In the genomic region with DNA sequence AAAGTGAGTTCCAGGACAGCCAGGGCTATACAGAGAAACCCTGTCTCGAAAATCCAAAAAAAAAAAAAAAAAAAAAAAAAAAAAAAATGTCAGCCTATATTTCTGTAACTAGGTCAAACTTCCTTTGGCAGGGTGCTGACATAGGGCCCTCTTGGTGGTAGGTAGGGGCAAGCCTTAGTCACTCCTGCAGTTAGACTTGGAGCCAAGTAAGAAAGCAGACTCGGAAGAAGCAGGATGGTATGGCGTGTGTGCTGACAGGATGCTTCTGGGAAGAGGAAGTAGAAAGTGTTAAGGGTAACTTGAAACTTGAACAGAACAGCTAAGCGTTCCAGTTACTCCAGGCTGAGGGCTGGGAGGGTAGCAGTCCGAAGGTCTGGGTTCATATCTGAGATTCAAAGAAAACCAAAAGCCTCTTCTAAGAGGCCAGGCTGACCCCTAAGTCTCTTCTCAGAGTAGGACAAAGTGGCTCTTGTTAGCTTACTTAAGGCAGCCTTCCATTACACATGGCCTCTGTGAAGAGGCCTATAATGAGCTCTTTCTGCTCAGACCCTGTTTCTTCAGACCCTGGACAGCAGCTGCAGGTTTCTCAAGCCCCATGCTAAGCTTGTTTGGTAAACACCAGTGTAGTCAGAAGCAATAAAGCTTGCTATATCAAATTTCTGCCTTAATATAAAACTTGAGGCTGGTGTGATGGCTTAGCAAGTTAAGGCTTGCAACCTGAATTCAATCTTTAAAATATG, we compare ENCODE assay signal across 9 mouse cellular contexts. TPM values are rescaled to one million over a fixed set of nuclear protein-coding genes. Genes with fewer than 3 reads are reported as not detected.
DNase-seq lines count a peak whose midpoint lies in the region; ATAC-seq lines count a peak whose summit lies in the region.
"Had no signal": no experiment of that assay in that cellular context is flagged by ENCODE, and none has a peak within 500 bp of the region (broad histone marks: within the 10 kb centered on the region; RNA-seq: fewer than 3 reads in every experiment).

No protein-coding gene starts in this region.

- H3K36me3 ChIP-seq in heart, embryonic 14.5 days (ENCODE audit: control insufficient read depth, insufficient read depth, low read length): peaks cover 97% of the 10 kb centered on the region
- H3K36me3 ChIP-seq in midbrain, embryonic 16.5 days (ENCODE audit: control insufficient read depth, insufficient read depth, low read length): peaks cover 39% of the 10 kb centered on the region
- H3K36me3 ChIP-seq in midbrain, embryonic 14.5 days (ENCODE audit: control insufficient read depth, insufficient read depth, low read length): peaks cover 83% of the 10 kb centered on the region
- H3K36me3 ChIP-seq in intestine, embryonic 15.5 days: peaks cover 32% of the 10 kb centered on the region
- H3K36me3 ChIP-seq in stomach, embryonic 15.5 days: peaks cover 55% of the 10 kb centered on the region

- no peak overlapping the region for H3K4me2 ChIP-seq in heart, embryonic 14.5 days (ENCODE audit: low read length)
- no peak overlapping the region for H3K4me2 ChIP-seq in midbrain, embryonic 16.5 days (ENCODE audit: low read length)
- H3K4me2 ChIP-seq in midbrain, embryonic 14.5 days (ENCODE audit: low read length): no peak overlapping the region
- H3K4me2 ChIP-seq in intestine, embryonic 15.5 days (replicated peaks): no peak overlapping the region
- no peak overlapping the region for H3K4me2 ChIP-seq in stomach, embryonic 15.5 days

- no peaks in the 10 kb centered on the region for H3K27me3 ChIP-seq in heart, embryonic 14.5 days (ENCODE audit: control insufficient read depth, insufficient read depth, low read length)
- no peaks in the 10 kb centered on the region for H3K27me3 ChIP-seq in midbrain, embryonic 16.5 days (ENCODE audit: control insufficient read depth, insufficient read depth, low read depth, low read length)
- no peaks in the 10 kb centered on the region for H3K27me3 ChIP-seq in midbrain, embryonic 14.5 days (ENCODE audit: control insufficient read depth, insufficient read depth, low read length)
- H3K27me3 ChIP-seq in intestine, embryonic 15.5 days (replicated peaks): no peaks in the 10 kb centered on the region
- H3K27me3 ChIP-seq in stomach, embryonic 15.5 days (replicated peaks): no peaks in the 10 kb centered on the region

- 54% methylated on average over 4 of the region's 5 CpGs for WGBS in heart, embryonic 14.5 days
- WGBS in midbrain, embryonic 16.5 days: 82% methylated on average over 4 of the region's 5 CpGs
- 88% methylated on average over 4 of the region's 5 CpGs for WGBS in midbrain, embryonic 14.5 days
- 73% methylated on average over 5 of the region's 5 CpGs for WGBS in intestine, embryonic 15.5 days
- 67% methylated on average over 5 of the region's 5 CpGs for WGBS in stomach, embryonic 15.5 days

- no peak for ATAC-seq in heart, embryonic 14.5 days (ENCODE audit: insufficient number of reproducible peaks, insufficient read depth, low FRiP score, low read depth)
- ATAC-seq in midbrain, embryonic 16.5 days: no peak
- no peak for ATAC-seq in midbrain, embryonic 14.5 days (ENCODE audit: low FRiP score, low TSS enrichment)
- ATAC-seq in intestine, embryonic 15.5 days: peak; percentile 8; the same call in 1 of the 2 replicates
- no peak for ATAC-seq in stomach, embryonic 15.5 days (ENCODE audit: insufficient read depth, low FRiP score, low read depth)

- no peak overlapping the region for H3K9ac ChIP-seq in heart, embryonic 14.5 days (ENCODE audit: low read length)
- no peak overlapping the region for H3K9ac ChIP-seq in midbrain, embryonic 16.5 days (ENCODE audit: low read depth, low read length)
- no peak overlapping the region for H3K9ac ChIP-seq in midbrain, embryonic 14.5 days (replicated peaks; ENCODE audit: low read length)
- H3K9ac ChIP-seq in intestine, embryonic 15.5 days: no peak overlapping the region
- H3K9ac ChIP-seq in stomach, embryonic 15.5 days: no peak overlapping the region

- no peak for DNase-seq in heart, adult 18-20 months
- no peak for DNase-seq in midbrain, embryonic 14.5 days
- DNase-seq in right cerebral cortex, adult 18-20 months: no peak
- no peak for DNase-seq in right cerebral cortex, postnatal 4 days
- DNase-seq: thymus, adult 2 months had no signal

- H3K4me3 ChIP-seq in heart, embryonic 14.5 days (ENCODE audit: control insufficient read depth in 1 of 2, insufficient read depth in 1 of 2, low read depth in 1 of 2, low read length in 2 of 2): no peak overlapping the region
- H3K4me3 ChIP-seq in midbrain, embryonic 16.5 days (ENCODE audit: low read depth, low read length): no peak overlapping the region
- no peak overlapping the region for H3K4me3 ChIP-seq in midbrain, embryonic 14.5 days (replicated peaks; ENCODE audit: low read depth, low read length)
- H3K4me3 ChIP-seq in intestine, embryonic 15.5 days (replicated peaks): no peak overlapping the region
- no peak overlapping the region for H3K4me3 ChIP-seq in stomach, embryonic 15.5 days (replicated peaks)

- peak overlapping the region; percentile 49 to 75 for H3K27ac ChIP-seq in heart, embryonic 14.5 days (replicated peaks in 1 of 2; ENCODE audit: control insufficient read depth in 1 of 2, insufficient read depth in 1 of 2, low read depth in 2 of 2, low read length in 2 of 2)
- H3K27ac ChIP-seq in midbrain, embryonic 16.5 days (ENCODE audit: low read length): 0 out of 2 replicates have a peak overlapping the region, but pooled peaks have one; percentile 15
- H3K27ac ChIP-seq in midbrain, embryonic 14.5 days (replicated peaks; ENCODE audit: low read depth, low read length): no peak overlapping the region
- H3K27ac ChIP-seq in intestine, embryonic 15.5 days: no peak overlapping the region
- 0 out of 2 replicates have a peak overlapping the region, but pooled peaks have one; percentile 4 for H3K27ac ChIP-seq in stomach, embryonic 15.5 days

- no peaks in the 10 kb centered on the region for H3K9me3 ChIP-seq in heart, embryonic 14.5 days (ENCODE audit: control insufficient read depth, low read length)
- no peaks in the 10 kb centered on the region for H3K9me3 ChIP-seq in midbrain, embryonic 16.5 days (replicated peaks; ENCODE audit: control insufficient read depth, low read length, poor library complexity, severe bottlenecking)
- H3K9me3 ChIP-seq in midbrain, embryonic 14.5 days (ENCODE audit: control insufficient read depth, low read length): no peaks in the 10 kb centered on the region
- H3K9me3 ChIP-seq in intestine, embryonic 15.5 days: no peaks in the 10 kb centered on the region
- no peaks in the 10 kb centered on the region for H3K9me3 ChIP-seq in stomach, embryonic 15.5 days

- peaks cover 4 to 6% of the 10 kb centered on the region in 2 experiments; a peak in 2 of 4 replicates for H3K4me1 ChIP-seq in heart, embryonic 14.5 days (ENCODE audit: control insufficient read depth in 2 of 2, insufficient read depth in 2 of 2, low read length in 2 of 2)
- no peaks in the 10 kb centered on the region for H3K4me1 ChIP-seq in midbrain, embryonic 16.5 days (ENCODE audit: control insufficient read depth, insufficient read depth, low read length)
- no peaks in the 10 kb centered on the region for H3K4me1 ChIP-seq in midbrain, embryonic 14.5 days (ENCODE audit: control insufficient read depth, insufficient read depth, low read length)
- H3K4me1 ChIP-seq in intestine, embryonic 15.5 days (replicated peaks): no peaks in the 10 kb centered on the region
- no peaks in the 10 kb centered on the region for H3K4me1 ChIP-seq in stomach, embryonic 15.5 days

RNA-seq across cellular contexts. Expression of a gene that starts 17.0 kb away (rescaled TPM):
- polyA plus RNA-seq in heart, embryonic 14.5 days (2014; fragmentation: Nextera tagmentation; extraction: Ambion mirVana): 31.0 and 33.9 TPM in 2 replicates
- total RNA-seq in heart, adult 18-20 months (2021): 10 to 100 TPM; 38.5 to 43.5 TPM
- 26.6 and 26.7 TPM in 2 replicates for polyA plus RNA-seq in midbrain, embryonic 16.5 days (2015; fragmentation: Nextera tagmentation; extraction: Ambion mirVana)
- polyA plus RNA-seq in midbrain, embryonic 14.5 days (2014; fragmentation: Nextera tagmentation; extraction: Ambion mirVana): 16.9 and 29.5 TPM in 2 replicates
- polyA plus RNA-seq in intestine, embryonic 15.5 days (2015; fragmentation: Nextera tagmentation; extraction: Ambion mirVana): 22.4 and 24.5 TPM in 2 replicates
- polyA plus RNA-seq in stomach, embryonic 15.5 days (2015; fragmentation: Nextera tagmentation; extraction: Ambion mirVana): 24.3 and 26.6 TPM in 2 replicates

RNA-seq across cellular contexts. Expression of a gene that starts 31.0 kb away (rescaled TPM):
- 193 and 198 TPM in 2 replicates for polyA plus RNA-seq in heart, embryonic 14.5 days (2014; fragmentation: Nextera tagmentation; extraction: Ambion mirVana)
- 100 to 1,000 TPM; 125 to 136 TPM for total RNA-seq in heart, adult 18-20 months (2021)
- 313 and 318 TPM in 2 replicates for polyA plus RNA-seq in midbrain, embryonic 16.5 days (2015; fragmentation: Nextera tagmentation; extraction: Ambion mirVana)
- 289 and 293 TPM in 2 replicates for polyA plus RNA-seq in midbrain, embryonic 14.5 days (2014; fragmentation: Nextera tagmentation; extraction: Ambion mirVana)
- polyA plus RNA-seq in intestine, embryonic 15.5 days (2015; fragmentation: Nextera tagmentation; extraction: Ambion mirVana): 329 and 363 TPM in 2 replicates
- 306 and 312 TPM in 2 replicates for polyA plus RNA-seq in stomach, embryonic 15.5 days (2015; fragmentation: Nextera tagmentation; extraction: Ambion mirVana)

Comparison
In these comparisons a context has a peak if more than half of its experiments do, and no peak if none do; other contexts are left out.
1. H3K27ac ChIP-seq: peak in heart, embryonic 14.5 days (2 of 2), midbrain, embryonic 16.5 days (single experiment) and stomach, embryonic 15.5 days (single experiment); none in midbrain, embryonic 14.5 days (single experiment) and intestine, embryonic 15.5 days (single experiment).